Mouse (Mus musculus) megakaryocyte, adult 5-6 weeks (primary cell): ENCODE results near the gene Ier5. TPM values are rescaled to one million over a fixed set of nuclear protein-coding genes. Genes with fewer than 3 reads are reported as not detected.

Experiments
- ATAC-seq: 2 replicates; pipeline ENCODE4 v1.8.0; 2016; ENCODE audit warnings: mild to moderate bottlenecking, inconsistent platforms; ENCODE audit not compliant: poor library complexity, severe bottlenecking
- total RNA-seq, 2 experiments: library from RNA; stranded (forward) in 1 of 2; stranded (reverse) in 1 of 2; fragments of 153-499, 151-499 nt in 1 of 2; fragments of 221-1000, 200-1000 nt in 1 of 2; gene quantifications; 2 replicates each; pipeline versions ENCODE4 v1.2.3 to v1.2.4; 2015 to 2017

Gene Ier5
- total RNA-seq (2015), result 58.4 and 62.3 TPM in 2 replicates
- 35.4 and 38.3 TPM in 2 replicates for total RNA-seq (2017)

GRCm38 (mm10) chr1:155099280-155099848 is at the start of gene Ier5:
Ier5 (minus strand) TSS chr1:155099636.
- ATAC-seq, result peak; percentile 78

GRCm38 (mm10) chr1:155147228-155147627 is 47.8 kb upstream of the Ier5 start:
- ATAC-seq, result peak; percentile 60

GRCm38 (mm10) chr1:155146572-155146980 is 47.1 kb upstream of the Ier5 start, which contains the start of gene Mr1:
Mr1 (minus strand) TSS chr1:155146814.
- ATAC-seq, result peak; percentile 83

DNA sequence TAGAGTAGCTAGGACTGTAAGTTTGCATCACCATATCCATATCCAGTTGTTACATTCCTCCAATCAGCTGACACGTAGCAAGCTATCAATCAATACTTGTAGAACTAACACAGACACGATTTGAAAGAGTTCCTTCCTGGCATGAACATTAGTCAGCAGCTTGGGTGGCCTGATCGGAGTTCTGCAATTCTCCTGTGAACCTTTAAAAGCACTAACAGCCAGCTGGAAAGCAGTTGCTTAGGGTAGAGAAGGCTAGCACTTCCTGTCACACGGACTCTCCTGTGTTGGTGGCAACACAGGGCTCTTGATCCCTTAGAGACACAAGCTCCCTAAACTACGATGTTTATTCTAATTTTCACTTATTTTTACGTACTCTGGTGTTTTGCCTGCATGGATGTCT is 46.2 kb upstream of the Ier5 start:
- ATAC-seq, result peak; percentile 76

GRCm38 (mm10) chr1:155140076-155140475 is 40.6 kb upstream of the Ier5 start:
- peak; percentile 97 for ATAC-seq

DNA sequence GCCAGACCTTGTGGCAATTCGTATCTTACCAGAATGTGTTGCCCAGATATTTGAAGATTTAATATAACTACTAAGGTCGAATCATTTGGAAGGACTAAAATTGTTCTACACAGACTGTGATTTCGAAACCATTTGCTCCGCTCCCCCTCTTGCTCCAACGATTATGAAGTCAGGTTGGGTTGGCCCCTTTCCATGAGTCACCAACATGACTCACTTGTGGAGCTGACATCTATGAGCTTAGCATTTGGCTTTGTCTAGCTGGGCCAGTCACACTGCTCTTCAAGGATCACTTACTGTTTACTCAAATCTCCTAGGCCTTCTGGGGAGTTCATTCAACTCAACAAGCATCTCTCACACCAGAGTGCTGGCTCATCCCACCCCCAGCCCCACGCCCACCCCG is 39.4 kb upstream of the Ier5 start:
- ATAC-seq, result no peak; the same call in 1 of the 2 replicates

DNA sequence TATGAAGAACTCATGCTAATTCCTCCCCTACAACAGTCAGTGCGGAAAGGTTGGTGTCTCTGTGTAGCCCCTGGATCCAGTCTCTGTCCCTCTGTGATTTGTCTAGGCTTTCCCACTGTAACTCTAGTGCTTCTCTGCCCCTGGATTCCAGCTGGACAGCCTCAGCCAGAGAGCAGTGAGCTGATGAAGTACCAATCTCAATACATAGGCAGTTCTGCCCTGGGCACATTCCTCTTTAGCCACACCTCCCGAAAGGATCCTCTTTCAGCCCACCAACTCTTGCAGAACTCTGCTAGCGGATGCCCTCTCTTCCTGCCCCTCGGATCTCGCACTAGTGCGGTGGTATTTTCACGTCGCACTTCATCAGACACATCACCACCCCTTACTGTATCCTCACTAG is 35.4 kb upstream of the Ier5 start:
- no peak for ATAC-seq

DNA sequence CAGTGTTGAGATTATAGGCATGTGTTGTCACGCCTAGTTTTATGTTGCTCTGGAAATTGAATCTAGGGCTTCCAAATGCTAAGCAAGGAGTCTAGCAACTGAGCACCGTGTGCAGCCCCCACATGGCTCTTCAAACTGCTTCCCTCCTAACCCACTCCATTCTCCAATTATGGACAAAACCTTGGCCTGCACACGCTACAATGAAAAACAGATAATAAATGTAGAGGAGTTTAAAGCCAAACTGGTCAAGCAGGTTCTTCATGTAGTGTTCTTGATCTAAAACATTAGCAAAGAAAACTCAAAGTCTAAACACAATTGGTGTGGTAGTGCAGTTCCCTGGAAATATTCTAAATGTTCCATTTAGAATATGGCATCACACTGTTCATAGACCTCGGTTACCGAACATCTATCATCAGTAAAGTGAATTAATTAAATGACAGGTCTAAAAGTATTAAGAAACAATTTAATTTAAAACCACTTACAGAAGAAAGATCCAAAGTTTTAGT is 28.0 kb upstream of the Ier5 start:
- ATAC-seq, result no peak

DNA sequence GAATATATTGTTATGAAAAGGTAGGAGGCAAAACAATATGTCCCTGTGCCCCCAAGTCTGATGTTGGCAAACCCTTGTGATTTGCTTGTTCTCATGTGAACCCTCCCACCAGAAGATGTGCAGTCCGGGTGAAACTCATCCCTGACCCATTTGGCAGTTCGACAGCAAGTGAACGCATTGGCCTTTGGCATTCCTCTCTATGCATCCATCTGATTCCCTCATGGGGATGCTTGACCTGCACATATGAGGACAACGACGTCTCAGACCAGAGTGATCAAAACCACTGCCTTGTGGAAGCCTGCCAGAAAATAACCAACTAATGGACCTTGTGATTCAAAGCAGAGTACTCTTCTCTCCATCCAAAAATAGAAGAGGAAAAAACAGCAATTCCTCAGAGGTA is 27.3 kb upstream of the Ier5 start:
- ATAC-seq, result no peak

GRCm38 (mm10) chr1:155124397-155124796 is 25.0 kb upstream of the Ier5 start:
- no peak for ATAC-seq

GRCm38 (mm10) chr1:155121977-155122939 is 22.8 kb upstream of the Ier5 start:
- no peak for ATAC-seq

DNA sequence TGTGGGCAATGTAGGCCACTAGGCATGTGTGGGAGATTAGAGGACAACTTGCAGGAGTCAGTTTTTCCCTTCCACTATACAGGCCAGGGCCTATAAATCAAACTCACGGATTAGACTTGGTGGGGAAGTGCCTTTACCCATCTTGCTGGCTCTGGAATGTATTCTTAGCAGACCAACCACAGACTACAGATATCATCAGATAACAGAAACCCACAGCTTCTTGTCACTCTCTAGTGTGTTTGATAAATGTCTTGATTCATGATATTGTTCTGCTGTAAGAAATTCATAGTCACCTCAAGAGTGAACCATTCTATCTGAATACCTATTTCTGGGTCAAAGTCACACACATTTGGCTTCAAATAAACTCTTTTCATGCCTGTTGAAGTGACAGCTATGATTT is 20.3 kb upstream of the Ier5 start:
- no peak for ATAC-seq

DNA sequence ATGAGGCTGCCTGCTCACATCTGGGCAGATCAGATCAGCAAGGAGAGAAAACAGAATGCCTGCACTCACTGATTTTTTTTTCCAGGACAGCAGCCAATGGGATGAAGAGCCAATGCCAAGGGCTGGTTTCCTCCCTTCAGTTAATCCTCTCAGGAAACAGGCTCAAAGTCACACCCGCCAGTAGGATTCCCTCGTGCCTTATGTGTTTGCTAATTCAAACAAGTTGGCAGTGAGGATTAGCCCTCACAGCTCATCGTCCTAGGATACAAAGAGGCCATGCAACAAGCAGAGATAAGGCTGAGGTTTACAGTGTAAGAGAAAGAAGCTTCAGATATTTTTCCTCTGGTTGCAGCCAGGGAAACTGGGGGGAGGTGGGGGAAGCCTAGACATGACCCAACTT is 14.5 kb upstream of the Ier5 start:
- ATAC-seq, result no peak

GRCm38 (mm10) chr1:155112875-155113274 is 13.4 kb upstream of the Ier5 start:
- ATAC-seq, result no peak

- no peak for ATAC-seq
Observed at GRCm38 (mm10) chr1:155112118-155112517, 12.7 kb upstream of the Ier5 start.

GRCm38 (mm10) chr1:155111491-155111890 is 12.1 kb upstream of the Ier5 start:
- no peak for ATAC-seq

- ATAC-seq, result no peak
Observed at GRCm38 (mm10) chr1:155109387-155110350, 10.2 kb upstream of the Ier5 start.

DNA sequence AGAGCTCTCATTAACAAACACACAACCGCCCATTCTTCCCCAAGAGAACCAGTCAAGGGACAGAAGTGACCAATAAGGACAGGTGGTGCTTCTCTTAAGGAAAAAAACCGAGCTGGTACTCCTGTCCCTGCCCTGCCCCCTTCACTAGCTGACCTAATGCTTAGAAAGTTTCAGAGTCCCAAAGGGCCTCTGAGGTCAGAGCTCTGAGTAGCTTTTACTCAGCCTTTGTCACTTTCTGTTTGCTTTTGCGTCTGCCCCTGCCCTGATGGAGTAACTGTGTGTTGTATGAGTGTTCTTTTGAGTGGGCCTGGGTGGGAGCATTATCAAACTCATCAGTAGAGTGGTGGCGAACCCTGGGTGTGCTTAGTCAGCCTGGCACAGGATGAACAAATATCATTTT is 9.0 kb upstream of the Ier5 start:
- ATAC-seq, result no peak

- ATAC-seq, result no peak
Observed at GRCm38 (mm10) chr1:155107843-155108242, 8.4 kb upstream of the Ier5 start.

DNA sequence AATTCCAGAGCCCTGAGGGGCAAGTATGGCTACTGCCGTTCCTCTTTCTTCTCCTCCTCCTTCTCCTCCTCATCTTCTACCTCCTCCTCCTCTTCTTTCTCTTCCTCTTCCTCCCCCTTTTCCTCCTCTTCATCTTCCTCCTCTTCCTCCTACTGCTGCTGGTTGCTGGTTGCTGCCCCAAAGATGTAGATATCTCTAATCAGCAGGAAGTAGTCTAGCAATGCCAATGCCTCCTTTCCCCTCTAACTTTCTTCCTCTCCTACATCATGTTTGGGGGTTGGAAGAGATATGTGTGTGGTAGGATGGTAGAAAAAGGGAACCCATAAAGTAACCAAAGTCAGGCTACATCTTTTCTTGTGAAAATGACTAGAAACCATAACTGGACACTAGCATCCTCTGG is 6.9 kb upstream of the Ier5 start:
- no peak for ATAC-seq

GRCm38 (mm10) chr1:155103991-155104390 is 4.6 kb upstream of the Ier5 start:
- ATAC-seq, result no peak
